Mouse (Mus musculus) embryonic facial prominence, embryonic 15.5 days (tissue): Measurements from ENCODE around the gene Rnaseh2b. TPM values are rescaled to one million over a fixed set of nuclear protein-coding genes. Genes with fewer than 3 reads are reported as not detected.

Experiments
- ATAC-seq: fragments of 200-750 bp; cut with Nextera tagmentation; 2 replicates; pipeline ENCODE4 v1.8.0; 2017; ENCODE audit warnings: low read depth, moderate TSS enrichment; ENCODE audit not compliant: insufficient number of reproducible peaks, low FRiP score, low TSS enrichment
- H3K27ac ChIP-seq: fragments of 300-500 bp; sonication (generic); replicated peaks from 2 replicates; pipeline ENCODE4 v1.5.1; 2015; ENCODE audit warnings: mild to moderate bottlenecking, inconsistent platforms
- H3K27me3 ChIP-seq: fragments of 300-500 bp; sonication (generic); 2 replicates; pipeline ENCODE4 v1.6.1; 2015; ENCODE audit warnings: inconsistent platforms
- H3K36me3 ChIP-seq: fragments of 300-500 bp; sonication (generic); 2 replicates; pipeline ENCODE4 v1.6.1; 2015; ENCODE audit warnings: mild to moderate bottlenecking, inconsistent platforms
- H3K4me1 ChIP-seq: fragments of 300-500 bp; sonication (generic); 2 replicates; pipeline ENCODE4 v1.6.1; 2015; ENCODE audit warnings: inconsistent platforms
- H3K4me2 ChIP-seq: fragments of 300-500 bp; sonication (generic); replicated peaks from 2 replicates; pipeline ENCODE4 v1.6.1; 2015; ENCODE audit warnings: mild to moderate bottlenecking, inconsistent platforms
- H3K4me3 ChIP-seq: fragments of 300-500 bp; sonication (generic); replicated peaks from 2 replicates; pipeline ENCODE4 v1.5.1; 2015; ENCODE audit warnings: mild to moderate bottlenecking, inconsistent platforms
- H3K9ac ChIP-seq: fragments of 300-500 bp; sonication (generic); 2 replicates; pipeline ENCODE4 v1.6.1; 2015; ENCODE audit warnings: inconsistent platforms
- H3K9me3 ChIP-seq: fragments of 300-500 bp; sonication (generic); replicated peaks from 2 replicates; pipeline ENCODE4 v1.6.1; 2016; ENCODE audit warnings: inconsistent platforms
- WGBS: fragments of 180-500 bp; shearing (Covaris S2); methylation state at CpG from one replicate; pipeline ENCODE4 v1.1.7; 2015; 5-methylcytosine and 5-hydroxymethylcytosine counted together
- polyA plus RNA-seq: library from polyadenylated mRNA; unstranded; fragments of >200 nt; fragmentation: Nextera tagmentation; extraction: Ambion mirVana; gene quantifications from 2 replicates; pipeline ENCODE4 v1.2.1, GENCODE M21; 2015

The Rnaseh2b gene
- polyA plus RNA-seq, 1 experiment from 2014 or later: 48.9 TPM

GRCm38 (mm10) chr14:62339196-62339595 is 46.8 kb downstream of the Rnaseh2b start:
- ATAC-seq: no peak
- 0 out of 2 replicates have a peak, but pooled peaks cover 5% of the 10 kb centered on the region for H3K36me3 ChIP-seq
- 86% methylated on average over 1 of the region's 1 CpGs for WGBS
- no peak overlapping the region for H3K27ac ChIP-seq
- H3K27me3 ChIP-seq: no peaks in the 10 kb centered on the region
- no peak overlapping the region for H3K4me3 ChIP-seq
- H3K4me1 ChIP-seq: peaks cover 20% of the 10 kb centered on the region
- H3K4me2 ChIP-seq: no peak overlapping the region
- no peak overlapping the region for H3K9ac ChIP-seq
- no peaks in the 10 kb centered on the region for H3K9me3 ChIP-seq

GRCm38 (mm10) chr14:62341887-62342642 is 49.7 kb downstream of the Rnaseh2b start:
- no peaks in the 10 kb centered on the region for H3K27me3 ChIP-seq
- no peak overlapping the region for H3K4me3 ChIP-seq
- no peaks in the 10 kb centered on the region for H3K36me3 ChIP-seq
- H3K27ac ChIP-seq: peak overlapping the region; percentile 83
- WGBS: 39% methylated on average over 8 of the region's 8 CpGs
- H3K9me3 ChIP-seq: no peaks in the 10 kb centered on the region
- H3K9ac ChIP-seq: no peak overlapping the region
- ATAC-seq: no peak
- 0 out of 2 replicates have a peak overlapping the region, but pooled peaks have one; percentile 2 for H3K4me2 ChIP-seq
- peaks cover 24% of the 10 kb centered on the region for H3K4me1 ChIP-seq

- Histone ChIP-seq H3K9me3 (no peaks in the 10 kb centered on the region), H3K27ac (peak overlapping the region; percentile 83), H3K4me2 (0 out of 2 replicates have a peak overlapping the region, but pooled peaks have one; percentile 2), H3K4me3 (no peak overlapping the region), H3K9ac (no peak overlapping the region), H3K36me3 (no peaks in the 10 kb centered on the region), H3K27me3 (no peaks in the 10 kb centered on the region), H3K4me1 (peaks cover 24% of the 10 kb centered on the region)
- 0 out of 2 replicates have a peak, but pooled peaks have one; percentile 77 for ATAC-seq
- 39% methylated on average over 10 of the region's 10 CpGs for WGBS
Measured at GRCm38 (mm10) chr14:62342643-62343144, 50.3 kb downstream of the Rnaseh2b start.

GRCm38 (mm10) chr14:62346570-62346969 is 54.2 kb downstream of the Rnaseh2b start:
- H3K36me3 ChIP-seq: no peaks in the 10 kb centered on the region
- WGBS: 71% methylated on average over 11 of the region's 11 CpGs
- no peak overlapping the region for H3K4me3 ChIP-seq
- H3K27me3 ChIP-seq: no peaks in the 10 kb centered on the region
- no peak overlapping the region for H3K4me2 ChIP-seq
- H3K9me3 ChIP-seq: no peaks in the 10 kb centered on the region
- H3K4me1 ChIP-seq: peaks cover 21% of the 10 kb centered on the region
- H3K27ac ChIP-seq: no peak overlapping the region
- ATAC-seq: no peak
- H3K9ac ChIP-seq: no peak overlapping the region

GRCm38 (mm10) chr14:62347103-62347502 is 54.7 kb downstream of the Rnaseh2b start:
- Histone ChIP-seq H3K9ac (no peak overlapping the region), H3K27ac (no peak overlapping the region), H3K36me3 (no peaks in the 10 kb centered on the region), H3K4me1 (peaks cover 17% of the 10 kb centered on the region), H3K9me3 (no peaks in the 10 kb centered on the region), H3K4me2 (no peak overlapping the region), H3K27me3 (no peaks in the 10 kb centered on the region), H3K4me3 (no peak overlapping the region)
- ATAC-seq: no peak
- WGBS: 77% methylated on average over 7 of the region's 7 CpGs

GRCm38 (mm10) chr14:62349786-62350185 is 57.4 kb downstream of the Rnaseh2b start:
- Histone ChIP-seq H3K27me3 (no peaks in the 10 kb centered on the region), H3K27ac (no peak overlapping the region), H3K4me1 (0 out of 2 replicates have a peak, but pooled peaks cover 4% of the 10 kb centered on the region), H3K36me3 (no peaks in the 10 kb centered on the region), H3K9ac (no peak overlapping the region), H3K4me3 (no peak overlapping the region), H3K4me2 (no peak overlapping the region), H3K9me3 (no peaks in the 10 kb centered on the region)
- ATAC-seq: no peak
- WGBS: 63% methylated on average over 5 of the region's 5 CpGs

GRCm38 (mm10) chr14:62350186-62350585 is 57.8 kb downstream of the Rnaseh2b start:
- H3K9me3 ChIP-seq: no peaks in the 10 kb centered on the region
- ATAC-seq: no peak
- 70% methylated on average over 4 of the region's 4 CpGs for WGBS

GRCm38 (mm10) chr14:62350890-62351289 is 58.5 kb downstream of the Rnaseh2b start:
- Histone ChIP-seq H3K9ac (no peak overlapping the region), H3K36me3 (no peaks in the 10 kb centered on the region), H3K27me3 (no peaks in the 10 kb centered on the region), H3K4me1 (no peaks in the 10 kb centered on the region), H3K4me2 (no peak overlapping the region), H3K9me3 (no peaks in the 10 kb centered on the region), H3K27ac (no peak overlapping the region), H3K4me3 (no peak overlapping the region)
- ATAC-seq: no peak
- 93% methylated on average over 3 of the region's 3 CpGs for WGBS

More at GRCm38 (mm10) chr14:62350186-62350585, 57.8 kb downstream of the Rnaseh2b start:
- no peaks in the 10 kb centered on the region for H3K27me3 ChIP-seq
- 0 out of 2 replicates have a peak, but pooled peaks cover under 1% of the 10 kb centered on the region for H3K4me1 ChIP-seq
- H3K36me3 ChIP-seq: no peaks in the 10 kb centered on the region
- H3K9ac ChIP-seq: no peak overlapping the region
- H3K27ac ChIP-seq: no peak overlapping the region
- H3K4me2 ChIP-seq: no peak overlapping the region
- H3K4me3 ChIP-seq: no peak overlapping the region

- 84% methylated on average over 9 of the region's 9 CpGs for WGBS
- H3K9ac ChIP-seq: no peak overlapping the region
- no peak overlapping the region for H3K4me2 ChIP-seq
- H3K27me3 ChIP-seq: no peaks in the 10 kb centered on the region
- H3K36me3 ChIP-seq: no peaks in the 10 kb centered on the region
- ATAC-seq: no peak
- H3K27ac ChIP-seq: no peak overlapping the region
- H3K4me3 ChIP-seq: no peak overlapping the region
- no peaks in the 10 kb centered on the region for H3K9me3 ChIP-seq
- no peaks in the 10 kb centered on the region for H3K4me1 ChIP-seq
Measured at GRCm38 (mm10) chr14:62353372-62353771, 61.0 kb downstream of the Rnaseh2b start.

- no peaks in the 10 kb centered on the region for H3K27me3 ChIP-seq
- H3K27ac ChIP-seq: no peak overlapping the region
- H3K36me3 ChIP-seq: no peaks in the 10 kb centered on the region
- ATAC-seq: no peak
- WGBS: 84% methylated on average over 5 of the region's 5 CpGs
- no peaks in the 10 kb centered on the region for H3K9me3 ChIP-seq
- no peaks in the 10 kb centered on the region for H3K4me1 ChIP-seq
- no peak overlapping the region for H3K4me2 ChIP-seq
- H3K4me3 ChIP-seq: no peak overlapping the region
- H3K9ac ChIP-seq: no peak overlapping the region
Measured at GRCm38 (mm10) chr14:62353793-62354192, 61.4 kb downstream of the Rnaseh2b start.

- 79% methylated on average over 7 of the region's 7 CpGs for WGBS
- ATAC-seq: no peak
Measured at GRCm38 (mm10) chr14:62355201-62355600, 62.8 kb downstream of the Rnaseh2b start.

More at GRCm38 (mm10) chr14:62355201-62355600, 62.8 kb downstream of the Rnaseh2b start:
- Histone ChIP-seq H3K36me3 (no peaks in the 10 kb centered on the region), H3K27ac (no peak overlapping the region), H3K27me3 (no peaks in the 10 kb centered on the region), H3K9ac (no peak overlapping the region), H3K4me1 (no peaks in the 10 kb centered on the region), H3K4me3 (no peak overlapping the region), H3K4me2 (no peak overlapping the region), H3K9me3 (no peaks in the 10 kb centered on the region)
